Mouse (Mus musculus): ENCODE results near the gene Rragb. TPM values are rescaled to one million over a fixed set of nuclear protein-coding genes. Genes with fewer than 3 reads are reported as not detected.
"Not testable (repeated sequence)": the region's sequence is repeated elsewhere in the genome, so short reads cannot be mapped to it uniquely, and the experiment has no call there.

The Rragb gene
- total RNA-seq (2017): 3.0 to 11.3 TPM (median 5.6 TPM) in 3 replicates

- peak; percentile 93 for ATAC-seq (replicated peaks; ENCODE audit: insufficient number of reproducible peaks, low FRiP score, low TSS enrichment, poor library complexity, severe bottlenecking)
Measured at GRCm38 (mm10) chrX:153139734-153140515, at the start of gene Rragb. Gene Rragb, plus strand, starts transcription at chrX:153139981.

- ATAC-seq (replicated peaks; ENCODE audit: insufficient number of reproducible peaks, low FRiP score, low TSS enrichment, poor library complexity, severe bottlenecking): no peak
Measured at GRCm38 (mm10) chrX:153118486-153118885, 21.3 kb upstream of the Rragb start, which contains the start of gene Foxr2. Gene Foxr2, plus strand, starts transcription at chrX:153118786.

- no peak for ATAC-seq (replicated peaks; ENCODE audit: insufficient number of reproducible peaks, low FRiP score, low TSS enrichment, poor library complexity, severe bottlenecking)
Measured at GRCm38 (mm10) chrX:153119013-153119412, 20.8 kb upstream of the Rragb start.

- no peak for ATAC-seq (replicated peaks; ENCODE audit: insufficient number of reproducible peaks, low FRiP score, low TSS enrichment, poor library complexity, severe bottlenecking)
Measured at GRCm38 (mm10) chrX:153142656-153143055, 2.9 kb downstream of the Rragb start.

- ATAC-seq (replicated peaks; ENCODE audit: insufficient number of reproducible peaks, low FRiP score, low TSS enrichment, poor library complexity, severe bottlenecking): no peak
Measured at GRCm38 (mm10) chrX:153151766-153152165, 12.0 kb downstream of the Rragb start.

GRCm38 (mm10) chrX:153155322-153155721 is 15.5 kb downstream of the Rragb start:
- ATAC-seq (replicated peaks; ENCODE audit: insufficient number of reproducible peaks, low FRiP score, low TSS enrichment, poor library complexity, severe bottlenecking): no peak

GRCm38 (mm10) chrX:153174786-153175185 is 35.0 kb downstream of the Rragb start:
- no peak for ATAC-seq (replicated peaks; ENCODE audit: insufficient number of reproducible peaks, low FRiP score, low TSS enrichment, poor library complexity, severe bottlenecking)

GRCm38 (mm10) chrX:153182221-153182620 is 42.4 kb downstream of the Rragb start:
- ATAC-seq (replicated peaks; ENCODE audit: insufficient number of reproducible peaks, low FRiP score, low TSS enrichment, poor library complexity, severe bottlenecking): no peak

GRCm38 (mm10) chrX:153199185-153199584 is 59.4 kb downstream of the Rragb start:
- not testable (repeated sequence) for ATAC-seq (replicated peaks; ENCODE audit: insufficient number of reproducible peaks, low FRiP score, low TSS enrichment, poor library complexity, severe bottlenecking)

- ATAC-seq (replicated peaks; ENCODE audit: insufficient number of reproducible peaks, low FRiP score, low TSS enrichment, poor library complexity, severe bottlenecking): no peak
Measured at GRCm38 (mm10) chrX:153211101-153211500, 71.3 kb downstream of the Rragb start.

Other genes starting within 250 kb of the Rragb start
- gene Usp51, start 133.5 kb upstream of the Rragb start, total RNA-seq (2017): 0.29 to 1.1 TPM in 2 of 3 replicates, not detected in the other
- gene Mageh1, start 102.4 kb upstream of the Rragb start, total RNA-seq (2017): 2.0 TPM in 1 of 3 replicates, not detected in the others
- not detected in 3 replicates for gene Foxr2, start 21.2 kb upstream of the Rragb start, total RNA-seq (2017)
- 0.38 to 2.5 TPM (median 1.2 TPM) in 3 replicates for gene Klf8, start 97.5 kb downstream of the Rragb start, total RNA-seq (2017)